Mouse (Mus musculus) CH12F3 (cell line): ENCODE results near the gene Spon1.

Source experiments
- in situ Hi-C: fragments of 300-500 bp; cut with MboI; formaldehyde crosslinking; loops from 2 replicates; pipeline ENCODE4 v1.14.3; 2020; ENCODE audit warnings: low sequenced_read_pairs

Gene Spon1

GRCm38 (mm10) chr7:113837151-113837550 is 71.4 kb downstream of the Spon1 start:
- in situ Hi-C loops = no loop called here

- in situ Hi-C loops = no loop called here
These were observed 73.6 kb downstream of the Spon1 start for GRCm38 (mm10) chr7:113839431-113839830.

DNA sequence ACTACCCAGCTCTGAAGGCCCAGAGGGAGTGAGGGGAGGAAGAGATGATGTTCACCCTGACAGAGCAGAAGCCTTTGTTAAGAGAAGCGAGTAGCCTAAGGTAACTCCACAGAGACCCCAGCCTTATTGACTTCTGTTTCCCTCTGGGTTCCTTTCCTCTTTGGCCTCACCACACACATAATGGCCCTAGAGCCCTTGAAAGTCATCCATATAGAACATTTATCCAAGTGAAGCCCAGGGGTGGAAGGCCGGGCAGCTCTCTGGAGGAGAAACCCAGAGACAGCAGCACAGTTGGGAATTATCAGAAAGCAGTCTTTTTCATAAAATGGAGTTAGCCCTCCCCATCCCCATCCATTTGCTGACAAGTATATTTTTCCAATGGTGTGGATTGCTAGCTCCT is 75.7 kb downstream of the Spon1 start:
- in situ Hi-C loops = no loop called here

DNA sequence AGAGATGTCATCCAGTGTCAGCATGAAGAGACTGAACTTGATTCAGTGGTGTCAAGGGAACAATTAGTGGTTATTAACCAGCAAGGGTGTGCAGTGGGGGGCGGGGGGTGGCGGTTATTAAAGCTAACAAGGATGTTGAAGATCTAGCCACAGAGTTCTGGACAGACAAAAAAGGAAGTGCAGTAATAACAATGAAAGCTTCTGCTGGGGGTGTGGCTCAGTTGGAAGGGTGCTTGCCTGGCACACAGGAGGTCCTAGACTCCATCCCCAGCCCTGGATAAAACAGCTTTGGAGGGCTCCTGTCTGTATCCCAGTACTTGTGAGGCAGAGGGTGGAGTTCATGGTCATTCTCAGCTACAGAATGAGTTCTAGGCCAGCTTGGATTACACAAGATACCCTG is 77.4 kb downstream of the Spon1 start:
- in situ Hi-C loops = no loop called here

- in situ Hi-C loops = no loop called here
These were observed 79.4 kb downstream of the Spon1 start for GRCm38 (mm10) chr7:113845191-113845590.

DNA sequence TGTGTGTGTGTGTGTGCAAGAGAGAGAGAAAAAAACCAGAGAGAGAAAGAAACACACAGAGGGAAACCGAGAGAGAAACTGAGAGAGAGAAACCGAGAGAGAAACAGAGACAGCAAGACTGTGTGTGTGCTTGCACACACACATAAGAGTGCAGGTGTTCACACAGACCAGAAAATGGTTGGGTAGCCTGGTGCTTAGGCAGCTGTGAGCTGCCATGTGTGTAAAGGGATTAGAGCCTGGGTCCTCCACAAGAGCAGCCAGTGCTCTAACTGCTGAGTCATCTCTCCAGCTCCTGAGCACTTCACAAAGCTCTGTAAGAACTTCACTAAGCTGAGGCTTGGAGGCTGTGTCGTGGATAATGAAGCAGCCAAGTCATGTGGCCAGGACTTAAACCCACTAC is 80.8 kb downstream of the Spon1 start:
- in situ Hi-C loops = no loop called here

DNA sequence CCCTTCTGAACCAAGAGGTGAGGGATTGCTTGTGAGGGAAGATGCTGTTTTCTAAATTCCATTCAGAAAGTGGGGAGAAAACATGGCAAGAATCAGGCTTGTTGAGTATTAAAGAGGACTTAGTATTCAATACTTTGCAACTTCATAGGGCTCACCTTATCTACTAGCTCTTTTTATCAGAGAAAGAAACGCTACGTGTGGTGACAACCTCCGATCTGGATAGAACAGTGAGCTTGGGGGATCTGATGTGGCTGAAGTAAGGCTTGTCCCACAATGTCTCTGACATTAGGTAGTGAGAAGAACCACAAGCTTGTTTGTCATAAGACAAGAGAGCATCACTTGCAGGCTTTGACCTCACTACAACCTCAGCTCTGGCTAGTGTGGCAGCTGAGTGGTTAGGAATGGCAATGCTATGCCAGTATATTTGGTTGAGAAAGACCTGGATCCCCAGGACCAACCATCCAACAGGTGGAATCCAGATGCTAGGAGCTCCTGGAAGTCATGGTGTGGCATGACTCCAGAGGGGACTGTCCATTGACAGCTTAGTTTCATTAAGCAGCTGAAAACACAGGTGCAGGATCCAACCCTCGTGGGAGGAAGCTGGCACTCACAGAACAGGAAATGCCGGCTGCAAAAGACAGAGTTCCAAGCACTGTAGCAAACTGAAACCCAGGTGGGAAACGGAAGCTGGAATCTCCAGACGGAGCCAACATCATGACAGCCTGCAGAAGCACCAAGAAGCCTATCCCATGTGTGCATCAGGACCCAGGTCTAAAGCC is 81.4 kb downstream of the Spon1 start:
- in situ Hi-C loops = no loop called here

DNA sequence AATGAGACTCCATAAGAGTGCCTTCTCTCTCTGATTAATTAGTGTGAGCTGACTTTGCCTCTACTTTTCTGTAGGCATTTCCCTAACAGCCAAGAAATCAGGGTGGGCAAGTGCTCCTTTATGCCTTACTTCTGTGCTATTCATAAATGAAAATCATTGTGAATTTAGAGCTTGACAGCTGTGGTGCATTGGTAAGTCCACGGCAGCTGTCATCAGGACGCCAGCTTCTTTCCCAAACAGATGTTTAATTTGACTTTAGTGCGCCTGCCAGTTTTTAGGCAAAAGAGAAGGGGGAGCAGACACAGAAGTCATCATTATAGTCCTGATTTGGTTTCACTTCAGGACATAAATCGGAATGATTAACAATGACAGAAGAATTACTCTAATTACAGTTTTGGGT is 84.6 kb downstream of the Spon1 start:
- in situ Hi-C loops = no loop called here

GRCm38 (mm10) chr7:113855396-113855795 is 89.6 kb downstream of the Spon1 start:
- in situ Hi-C loops = no loop called here

DNA sequence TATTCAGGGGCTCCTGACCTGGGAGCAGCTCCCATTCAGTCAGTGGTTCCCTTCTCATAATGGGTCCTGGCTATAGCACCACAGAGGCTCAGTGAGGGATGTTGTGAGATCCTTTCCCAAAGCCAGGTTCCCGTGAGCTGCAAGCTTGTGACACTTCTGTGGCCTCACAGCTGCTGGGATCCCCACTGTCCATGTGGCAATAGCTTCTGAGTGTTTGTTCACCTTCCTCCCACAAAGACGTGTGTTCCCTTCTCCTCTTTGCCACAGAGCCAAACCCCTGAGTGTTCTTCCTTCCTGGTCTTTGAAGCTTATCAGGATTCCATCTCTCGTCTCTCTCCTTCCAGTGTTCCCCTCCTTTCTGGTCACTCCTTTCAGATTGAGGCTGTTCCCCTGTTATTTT is 90.3 kb downstream of the Spon1 start:
- in situ Hi-C loops = no loop called here

GRCm38 (mm10) chr7:113859480-113859881 is 93.7 kb downstream of the Spon1 start:
- in situ Hi-C loops = no loop called here

GRCm38 (mm10) chr7:113861964-113862363 is 96.2 kb downstream of the Spon1 start:
- in situ Hi-C loops = no loop called here

DNA sequence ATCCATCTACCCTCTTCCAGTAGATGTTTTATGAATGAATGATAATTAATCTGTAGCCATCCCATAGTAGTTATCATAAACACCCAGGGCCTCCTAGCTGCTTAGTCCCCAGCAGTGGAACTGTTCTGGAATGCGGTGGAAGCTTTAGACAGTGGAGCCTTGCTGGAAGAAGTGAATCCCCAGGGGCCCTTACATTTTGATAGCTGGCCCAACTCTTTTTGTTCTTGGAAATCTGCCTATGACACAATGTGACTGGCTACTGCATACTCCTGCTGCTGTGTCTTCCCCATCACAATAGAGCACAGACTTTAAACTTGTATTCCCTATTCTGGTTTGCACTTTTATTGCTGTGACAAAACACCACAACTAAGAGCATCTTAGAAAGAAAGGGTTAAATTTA is 107.0 kb downstream of the Spon1 start:
- in situ Hi-C loops = no loop called here

DNA sequence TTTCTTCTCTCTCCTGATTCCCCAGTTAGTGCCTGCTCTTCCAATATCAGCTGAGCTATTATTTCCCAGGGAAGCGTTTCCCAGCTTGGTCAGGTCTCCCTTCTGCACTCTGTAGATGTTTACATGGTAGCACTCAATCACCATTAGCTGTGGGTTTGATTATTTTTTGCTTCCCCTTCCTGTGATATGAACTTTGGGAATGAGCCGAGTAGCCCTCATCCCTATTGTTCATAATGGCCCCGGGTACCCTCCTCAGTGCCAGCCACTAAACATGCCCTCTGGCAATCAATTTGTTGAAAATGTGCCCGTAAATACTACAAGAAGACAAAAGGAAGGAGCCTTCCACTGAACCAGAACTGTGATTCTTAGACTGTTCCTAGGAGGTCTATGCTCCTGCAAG is 111.7 kb downstream of the Spon1 start:
- in situ Hi-C loops = no loop called here

GRCm38 (mm10) chr7:113877926-113878325 is 112.1 kb downstream of the Spon1 start:
- in situ Hi-C loops = no loop called here

DNA sequence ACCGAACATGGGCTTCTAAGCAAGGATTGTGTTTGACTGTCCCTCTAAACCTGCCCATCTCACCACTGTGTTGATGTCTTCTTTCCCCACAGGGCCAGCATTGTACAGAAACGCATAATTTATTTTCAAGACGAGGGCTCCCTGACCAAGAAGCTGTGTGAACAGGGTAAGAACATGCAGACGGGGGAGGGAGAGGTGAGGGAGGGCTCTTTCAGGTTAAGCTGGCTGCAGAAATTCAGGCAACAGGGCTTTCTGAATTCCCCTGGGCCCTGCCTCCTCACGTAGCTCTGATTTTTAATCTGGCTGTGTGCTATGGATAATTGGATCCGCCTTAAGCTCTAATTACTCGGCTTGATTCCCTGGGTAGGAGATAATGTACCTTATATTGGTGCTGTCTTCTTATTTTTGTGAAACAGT is 113.3 kb downstream of the Spon1 start:
- in situ Hi-C loops = no loop called here

DNA sequence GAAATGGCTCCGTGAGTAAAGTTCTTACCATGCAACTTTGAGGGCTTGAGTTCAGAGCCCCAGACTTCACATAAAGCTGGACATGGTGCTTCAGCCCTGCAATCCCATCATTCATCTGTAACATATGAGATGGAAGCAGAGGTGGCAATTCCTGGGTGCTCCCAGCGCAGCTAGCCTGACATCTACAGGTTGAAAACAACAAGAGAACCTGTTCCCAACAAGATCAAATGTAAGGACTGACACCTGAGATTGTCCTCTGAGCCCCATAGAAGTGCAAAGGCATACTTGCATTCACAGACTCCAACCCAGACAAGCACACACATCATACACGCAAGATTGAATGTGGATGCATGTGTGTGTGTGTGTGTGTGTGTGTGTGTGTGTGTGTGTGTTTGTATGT is 114.2 kb downstream of the Spon1 start:
- in situ Hi-C loops = no loop called here

DNA sequence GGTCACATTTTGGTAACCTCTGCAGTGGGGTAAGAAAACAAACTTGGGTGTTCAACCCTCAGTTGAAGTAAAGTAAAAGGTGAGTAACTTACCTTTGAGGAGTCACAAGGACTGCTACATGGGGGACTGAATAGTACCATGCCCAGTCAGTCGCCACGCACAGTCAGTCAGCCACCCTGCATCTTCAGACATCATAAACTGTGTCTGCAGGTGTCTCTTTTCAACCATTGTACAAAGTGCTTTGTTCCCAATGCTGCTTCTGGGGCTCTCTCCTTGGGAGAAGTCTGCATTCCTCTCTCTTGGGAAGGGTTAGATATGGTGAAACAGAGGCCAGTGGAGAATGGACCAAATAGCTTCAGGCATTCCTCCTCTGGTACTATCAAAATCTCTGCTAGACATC is 125.0 kb downstream of the Spon1 start:
- in situ Hi-C loops = no loop called here

GRCm38 (mm10) chr7:113891491-113891890 is 125.7 kb downstream of the Spon1 start:
- in situ Hi-C loops = no loop called here

GRCm38 (mm10) chr7:113893944-113894662 is 128.3 kb downstream of the Spon1 start:
- in situ Hi-C loops = no loop called here

GRCm38 (mm10) chr7:113895266-113895665 is 129.5 kb downstream of the Spon1 start:
- in situ Hi-C loops = no loop called here

DNA sequence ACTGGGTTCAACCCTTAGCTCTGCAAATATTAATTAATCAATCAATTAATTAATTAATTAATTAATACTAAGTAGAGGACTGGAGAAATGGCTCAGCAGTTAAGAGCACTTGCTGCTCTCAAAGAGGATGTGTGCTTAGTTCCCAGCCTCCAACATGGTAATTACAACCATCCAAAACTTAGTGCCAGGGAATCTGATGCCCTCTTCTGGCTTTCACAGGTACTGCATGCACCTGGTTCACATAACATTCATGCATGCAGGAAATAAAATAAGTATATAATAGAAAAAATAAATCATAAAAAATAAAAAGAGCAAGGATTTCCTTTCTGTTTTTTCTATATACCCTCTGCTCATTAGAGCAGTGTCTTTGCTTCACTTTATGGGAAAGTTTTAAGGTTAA is 132.6 kb downstream of the Spon1 start:
- in situ Hi-C loops = no loop called here
